ENCODE assay signal across 8 mouse cellular contexts in genomic region chr9:58544879-58545324, GRCm38 (mm10). TPM values are rescaled to one million over a fixed set of nuclear protein-coding genes. Genes with fewer than 3 reads are reported as not detected.
DNase-seq lines count a peak whose midpoint lies in the region; ATAC-seq and TF ChIP-seq lines count a peak whose summit lies in the region.
"Had no signal": no experiment of that assay in that cellular context is flagged by ENCODE, and none has a peak within 500 bp of the region (broad histone marks: within the 10 kb centered on the region; RNA-seq: fewer than 3 reads in every experiment).

No protein-coding gene starts in this region.

- TF ChIP-seq CTCF in brain, embryonic 14.5 days (IDR thresholded peaks at IDR 0.05; ENCODE audit: borderline replicate concordance, extremely low read depth, insufficient read depth, insufficient read length), result no peak
- TF ChIP-seq CTCF in midbrain, postnatal 0 days (IDR thresholded peaks at IDR 0.05), result no peak

- no peak overlapping the region; a peak in 1 of 4 replicates for H3K27ac ChIP-seq in heart, embryonic 14.5 days (replicated peaks in 1 of 2; ENCODE audit: control insufficient read depth in 1 of 2, insufficient read depth in 1 of 2, low read depth in 2 of 2, low read length in 2 of 2)
- 0 out of 2 replicates have a peak overlapping the region, but pooled peaks have one; percentile 12 for H3K27ac ChIP-seq in midbrain, postnatal 0 days (ENCODE audit: low read depth, low read length)
- H3K27ac ChIP-seq: lung, embryonic 15.5 days had no signal

- 0 out of 2 replicates have a peak, but pooled peaks cover 12% of the 10 kb centered on the region for H3K36me3 ChIP-seq in heart, embryonic 14.5 days (ENCODE audit: control insufficient read depth, insufficient read depth, low read length)
- 0 out of 2 replicates have a peak, but pooled peaks cover 3% of the 10 kb centered on the region for H3K36me3 ChIP-seq in midbrain, postnatal 0 days (ENCODE audit: insufficient read depth, low read length)
- H3K36me3 ChIP-seq: lung, embryonic 15.5 days had no signal

- ATAC-seq in heart, embryonic 14.5 days (ENCODE audit: insufficient number of reproducible peaks, insufficient read depth, low FRiP score, low read depth), result no peak
- ATAC-seq in midbrain, postnatal 0 days (ENCODE audit: low FRiP score), result no peak

- 27% methylated on average over 4 of the region's 4 CpGs for WGBS in heart, embryonic 14.5 days
- 58% methylated on average over 4 of the region's 4 CpGs for WGBS in midbrain, postnatal 0 days

- DNase-seq in layer of hippocampus, adult 11-12 months (ENCODE audit: low spot score), result peak; percentile 58
- DNase-seq in layer of hippocampus, postnatal 10 days (ENCODE audit: low spot score in 2 of 2), result no peak
- peak; percentile 53 for DNase-seq in brain, embryonic 14.5 days (ENCODE audit: low read depth)
- DNase-seq in midbrain, postnatal 0 days (ENCODE audit: low spot score), result peak; percentile 43
- no peak for DNase-seq in urinary bladder, postnatal 36 days (ENCODE audit: low spot score in 2 of 2)
- no peak for DNase-seq in ovary, postnatal 10 days (ENCODE audit: low spot score)

- no peaks in the 10 kb centered on the region for H3K9me3 ChIP-seq in heart, embryonic 14.5 days (ENCODE audit: control insufficient read depth, low read length)
- H3K9me3 ChIP-seq in midbrain, postnatal 0 days (ENCODE audit: low read length), result no peaks in the 10 kb centered on the region
- H3K9me3 ChIP-seq: lung, embryonic 15.5 days had no signal

- peak overlapping the region; percentile 57 for H3K9ac ChIP-seq in heart, embryonic 14.5 days (ENCODE audit: low read length)
- no peak overlapping the region for H3K9ac ChIP-seq in midbrain, postnatal 0 days (replicated peaks; ENCODE audit: low read length, poor library complexity, severe bottlenecking)
- H3K9ac ChIP-seq: lung, embryonic 15.5 days had no signal

- H3K4me1 ChIP-seq in heart, embryonic 14.5 days (ENCODE audit: control insufficient read depth in 2 of 2, insufficient read depth in 2 of 2, low read length in 2 of 2), result peaks cover 8 to 26% of the 10 kb centered on the region in 2 experiments
- no peaks in the 10 kb centered on the region for H3K4me1 ChIP-seq in midbrain, postnatal 0 days (ENCODE audit: insufficient read depth, low read length)

- H3K27me3 ChIP-seq in heart, embryonic 14.5 days (ENCODE audit: control insufficient read depth, insufficient read depth, low read length), result no peaks in the 10 kb centered on the region
- no peaks in the 10 kb centered on the region for H3K27me3 ChIP-seq in midbrain, postnatal 0 days (ENCODE audit: insufficient read depth, low read length)
- H3K27me3 ChIP-seq: lung, embryonic 15.5 days had no signal

- H3K4me2 ChIP-seq in heart, embryonic 14.5 days (ENCODE audit: low read length), result peak overlapping the region; percentile 59
- H3K4me2 ChIP-seq in midbrain, postnatal 0 days (ENCODE audit: low read depth, low read length, poor library complexity, severe bottlenecking), result peak overlapping the region; percentile 16; the same call in 1 of the 2 replicates
- H3K4me2 ChIP-seq: lung, embryonic 15.5 days had no signal

- TF ChIP-seq POLR2A in brain, embryonic 14.5 days (IDR thresholded peaks at IDR 0.05; ENCODE audit: borderline replicate concordance, extremely low read depth, insufficient read depth, insufficient read length, poor library complexity, severe bottlenecking), result no peak

- peak overlapping the region; percentile 22 to 27; a peak in 2 of 4 replicates for H3K4me3 ChIP-seq in heart, embryonic 14.5 days (ENCODE audit: control insufficient read depth in 1 of 2, insufficient read depth in 1 of 2, low read depth in 1 of 2, low read length in 2 of 2)
- no peak overlapping the region for H3K4me3 ChIP-seq in midbrain, postnatal 0 days (ENCODE audit: low read depth, low read length)
- H3K4me3 ChIP-seq: lung, embryonic 15.5 days had no signal

RNA-seq across cellular contexts. Expression of gene Cd276, which starts 10.3 kb away (rescaled TPM):
- total RNA-seq in layer of hippocampus, postnatal 10 days (2021), result 10 to 100 TPM; 15.7 to 16.6 TPM
- 34.6 and 47.1 TPM in 2 replicates for polyA plus RNA-seq in brain, embryonic 14.5 days (2012; rRNA removed)
- polyA plus RNA-seq in heart, embryonic 14.5 days (2014; fragmentation: Nextera tagmentation; extraction: Ambion mirVana), result 30.9 and 31.0 TPM in 2 replicates
- total RNA-seq in midbrain, postnatal 0 days (2014; rRNA removed), result 23.2 and 25.5 TPM in 2 replicates
- polyA plus RNA-seq in midbrain, postnatal 0 days (2015; fragmentation: Nextera tagmentation; extraction: Ambion mirVana), result 19.3 and 21.5 TPM in 2 replicates

RNA-seq across cellular contexts. Expression of gene Nptn, which starts 37.1 kb away (rescaled TPM):
- 100 to 1,000 TPM; 625 to 664 TPM for total RNA-seq in layer of hippocampus, postnatal 10 days (2021)
- polyA plus RNA-seq in brain, embryonic 14.5 days (2012; rRNA removed), result 342 and 371 TPM in 2 replicates
- polyA plus RNA-seq in heart, embryonic 14.5 days (2014; fragmentation: Nextera tagmentation; extraction: Ambion mirVana), result 133 and 136 TPM in 2 replicates
- total RNA-seq in midbrain, postnatal 0 days (2014; rRNA removed), result 350 and 362 TPM in 2 replicates
- polyA plus RNA-seq in midbrain, postnatal 0 days (2015; fragmentation: Nextera tagmentation; extraction: Ambion mirVana), result 236 and 258 TPM in 2 replicates

RNA-seq across cellular contexts. Expression of gene Insyn1, which starts 56.5 kb away (rescaled TPM):
- 100 to 1,000 TPM; 145 TPM for total RNA-seq in layer of hippocampus, postnatal 10 days (2021)
- polyA plus RNA-seq in brain, embryonic 14.5 days (2012; rRNA removed), result 34.7 and 45.2 TPM in 2 replicates
- polyA plus RNA-seq in heart, embryonic 14.5 days (2014; fragmentation: Nextera tagmentation; extraction: Ambion mirVana), result 1.1 and 1.8 TPM in 2 replicates
- 118 and 131 TPM in 2 replicates for total RNA-seq in midbrain, postnatal 0 days (2014; rRNA removed)
- 7.2 and 9.0 TPM in 2 replicates for polyA plus RNA-seq in midbrain, postnatal 0 days (2015; fragmentation: Nextera tagmentation; extraction: Ambion mirVana)

Comparison
In these comparisons a context has a peak if more than half of its experiments do, and no peak if none do; other contexts are left out.
1. DNase-seq: peak in layer of hippocampus, adult 11-12 months (single experiment), brain, embryonic 14.5 days (single experiment) and midbrain, postnatal 0 days (single experiment); none in layer of hippocampus, postnatal 10 days (0 of 2), urinary bladder, postnatal 36 days (0 of 2) and ovary, postnatal 10 days (single experiment).